Mouse (Mus musculus): ENCODE measurements around the gene Gm20458. TPM values are rescaled to one million over a fixed set of nuclear protein-coding genes. Genes with fewer than 3 reads are reported as not detected.

Gm20458 gene
- total RNA-seq, 2 experiments from 2014 or later, result 6.2 to 6.9 TPM

DNA sequence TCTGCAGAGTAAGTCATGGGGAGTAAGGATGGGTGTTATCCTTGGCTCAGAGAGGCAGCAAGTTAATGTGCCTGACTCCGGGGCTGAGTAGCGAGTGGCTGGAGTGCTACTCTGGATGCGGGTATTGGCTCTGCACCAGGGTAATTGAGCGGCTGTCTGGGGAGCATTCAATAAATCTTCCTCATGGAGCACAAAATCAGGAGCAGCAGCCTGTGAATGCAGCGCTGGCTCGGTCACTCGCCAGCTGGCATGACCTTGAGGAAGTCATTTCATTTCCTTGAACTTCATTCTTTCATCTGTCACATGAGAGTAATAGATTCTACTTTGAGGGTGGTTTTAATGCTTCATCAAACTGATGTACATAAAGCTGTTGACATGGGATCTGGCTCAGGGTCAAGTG lies 39.7 kb downstream of the Gm20458 start:
- TF ChIP-seq CTCF (conservative IDR thresholded peaks at IDR 0.05), result no peak
- DNase-seq (ENCODE audit: low spot score in 2 of 2), result no peak
- H3K27ac ChIP-seq, result no peak overlapping the region

DNA sequence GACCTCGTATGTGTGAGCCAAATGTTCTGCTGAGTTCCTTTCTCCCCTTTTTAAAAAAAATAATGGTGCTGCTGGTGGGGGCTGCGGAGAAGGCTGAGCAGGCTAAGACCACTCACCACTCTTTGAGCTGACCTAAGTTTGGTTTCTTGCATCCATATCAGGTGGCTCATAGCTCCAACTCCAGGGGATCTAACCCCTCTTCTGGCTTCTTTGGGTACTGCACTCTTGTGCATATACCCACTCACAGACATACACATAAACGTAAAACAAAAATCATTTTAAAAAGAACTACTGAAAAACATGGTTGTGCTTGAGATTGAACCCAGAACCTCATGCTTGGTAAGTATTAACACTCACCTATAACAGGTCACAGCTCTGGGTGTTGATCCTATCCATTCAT lies 44.2 kb downstream of the Gm20458 start:
- Histone ChIP-seq H3K4me3 (no peak overlapping the region), H3K27ac (no peak overlapping the region)
- DNase-seq (ENCODE audit: low spot score in 2 of 2), result no peak
- TF ChIP-seq CTCF (conservative IDR thresholded peaks at IDR 0.05), result peak; percentile 48

More for the DNA sequence above, 39.7 kb downstream of the Gm20458 start:
- no peak overlapping the region for H3K4me3 ChIP-seq

DNA sequence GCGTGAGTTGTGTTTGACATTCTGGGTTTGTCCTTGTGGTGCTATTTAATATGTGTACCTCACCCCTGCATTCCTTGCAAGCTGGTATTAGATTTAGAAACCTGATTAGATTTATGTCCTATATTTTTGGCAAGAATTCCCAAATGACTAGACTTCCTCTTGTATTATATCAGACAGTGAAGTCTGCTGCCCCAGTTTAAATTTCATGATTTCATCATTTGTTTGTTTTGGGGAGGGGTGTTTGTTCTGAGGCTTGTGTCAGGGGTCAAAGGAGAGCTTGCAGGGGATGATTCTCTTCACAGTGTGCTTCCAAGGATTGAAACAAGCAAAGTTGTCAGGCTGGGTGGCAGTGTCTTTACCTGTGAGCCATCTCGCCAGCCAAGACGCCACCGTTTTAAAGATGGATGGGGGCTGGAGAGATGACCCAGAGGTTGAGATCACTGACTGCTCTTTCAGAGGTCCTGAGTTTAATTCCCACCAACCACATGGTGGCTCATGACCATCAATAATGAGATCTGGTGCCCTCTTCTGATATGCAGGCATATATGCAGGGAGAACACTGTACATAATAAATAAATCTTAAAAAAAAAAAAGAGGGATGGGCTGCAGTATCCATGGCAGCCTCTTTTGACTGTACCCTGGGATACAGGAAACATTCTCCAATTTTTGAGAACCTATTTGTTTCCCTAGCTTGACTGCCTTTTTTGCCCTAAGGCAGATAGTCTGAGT lies 45.0 kb downstream of the Gm20458 start:
- H3K27ac ChIP-seq, result no peak overlapping the region
- no peak overlapping the region for H3K4me3 ChIP-seq
- peak; percentile 55 for TF ChIP-seq CTCF (conservative IDR thresholded peaks at IDR 0.05)
- DNase-seq (ENCODE audit: low spot score in 2 of 2), result no peak

- DNase-seq (ENCODE audit: low spot score in 2 of 2), result no peak
- Histone ChIP-seq H3K27ac (no peak overlapping the region), H3K4me3 (no peak overlapping the region)
- TF ChIP-seq CTCF (conservative IDR thresholded peaks at IDR 0.05), result no peak
Observed at GRCm38 (mm10) chr2:164507811-164508210, 47.0 kb downstream of the Gm20458 start.

DNA sequence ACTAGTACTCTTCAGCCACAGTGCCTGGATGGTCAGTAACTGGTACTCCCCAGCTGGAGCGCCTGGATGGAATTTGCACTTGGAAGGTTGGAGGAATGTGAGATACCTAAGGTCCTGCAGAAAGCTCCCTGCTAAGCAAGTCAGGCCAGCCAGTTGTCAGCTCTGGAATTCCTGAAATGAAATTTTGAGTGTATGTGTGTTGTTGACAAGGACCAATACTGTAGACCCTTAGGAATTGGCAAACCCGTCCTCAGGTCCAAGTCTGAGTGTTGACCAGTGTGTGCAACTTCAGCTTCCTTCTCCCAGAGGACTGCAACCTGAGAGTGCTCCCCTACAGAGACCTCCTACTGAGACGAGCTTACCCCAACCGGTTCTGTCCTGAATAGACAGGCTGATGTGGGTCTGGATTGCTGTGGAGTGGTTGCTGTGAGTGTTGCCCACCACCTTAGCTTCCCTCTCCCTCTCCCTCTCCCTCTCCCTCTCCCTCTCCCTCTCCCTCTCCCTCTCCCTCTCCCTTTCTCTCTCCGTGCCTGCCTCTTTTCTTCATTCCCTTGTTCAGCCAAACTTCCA lies 49.9 kb downstream of the Gm20458 start:
- Histone ChIP-seq H3K4me3 (no peak overlapping the region), H3K27ac (no peak overlapping the region)
- DNase-seq (ENCODE audit: low spot score in 2 of 2), result no peak
- no peak for TF ChIP-seq CTCF (conservative IDR thresholded peaks at IDR 0.05)

GRCm38 (mm10) chr2:164512121-164512909 lies 51.5 kb downstream of the Gm20458 start:
- Histone ChIP-seq H3K4me3 (no peak overlapping the region), H3K27ac (no peak overlapping the region)
- no peak for TF ChIP-seq CTCF (conservative IDR thresholded peaks at IDR 0.05)
- no peak for DNase-seq (ENCODE audit: low spot score in 2 of 2)

GRCm38 (mm10) chr2:164513389-164513788 lies 52.6 kb downstream of the Gm20458 start:
- no peak for TF ChIP-seq CTCF (conservative IDR thresholded peaks at IDR 0.05)
- Histone ChIP-seq H3K27ac (no peak overlapping the region), H3K4me3 (no peak overlapping the region)
- no peak for DNase-seq (ENCODE audit: low spot score in 2 of 2)

GRCm38 (mm10) chr2:164514916-164515315 lies 54.1 kb downstream of the Gm20458 start:
- DNase-seq (ENCODE audit: low spot score in 2 of 2), result no peak
- no peak for TF ChIP-seq CTCF (conservative IDR thresholded peaks at IDR 0.05)
- H3K4me3 ChIP-seq, result no peak overlapping the region
- H3K27ac ChIP-seq, result no peak overlapping the region

- Histone ChIP-seq H3K27ac (peak overlapping the region; percentile 39; the same call in 1 of the 2 replicates), H3K4me3 (no peak overlapping the region)
- no peak for TF ChIP-seq CTCF (conservative IDR thresholded peaks at IDR 0.05)
- DNase-seq (ENCODE audit: low spot score in 2 of 2), result no peak
Observed at GRCm38 (mm10) chr2:164515897-164516296, 55.1 kb downstream of the Gm20458 start.

GRCm38 (mm10) chr2:164516592-164516991 lies 55.8 kb downstream of the Gm20458 start:
- DNase-seq (ENCODE audit: low spot score in 2 of 2), result no peak
- H3K27ac ChIP-seq, result peak overlapping the region; percentile 39; the same call in 1 of the 2 replicates
- no peak overlapping the region for H3K4me3 ChIP-seq
- TF ChIP-seq CTCF (conservative IDR thresholded peaks at IDR 0.05), result no peak

DNA sequence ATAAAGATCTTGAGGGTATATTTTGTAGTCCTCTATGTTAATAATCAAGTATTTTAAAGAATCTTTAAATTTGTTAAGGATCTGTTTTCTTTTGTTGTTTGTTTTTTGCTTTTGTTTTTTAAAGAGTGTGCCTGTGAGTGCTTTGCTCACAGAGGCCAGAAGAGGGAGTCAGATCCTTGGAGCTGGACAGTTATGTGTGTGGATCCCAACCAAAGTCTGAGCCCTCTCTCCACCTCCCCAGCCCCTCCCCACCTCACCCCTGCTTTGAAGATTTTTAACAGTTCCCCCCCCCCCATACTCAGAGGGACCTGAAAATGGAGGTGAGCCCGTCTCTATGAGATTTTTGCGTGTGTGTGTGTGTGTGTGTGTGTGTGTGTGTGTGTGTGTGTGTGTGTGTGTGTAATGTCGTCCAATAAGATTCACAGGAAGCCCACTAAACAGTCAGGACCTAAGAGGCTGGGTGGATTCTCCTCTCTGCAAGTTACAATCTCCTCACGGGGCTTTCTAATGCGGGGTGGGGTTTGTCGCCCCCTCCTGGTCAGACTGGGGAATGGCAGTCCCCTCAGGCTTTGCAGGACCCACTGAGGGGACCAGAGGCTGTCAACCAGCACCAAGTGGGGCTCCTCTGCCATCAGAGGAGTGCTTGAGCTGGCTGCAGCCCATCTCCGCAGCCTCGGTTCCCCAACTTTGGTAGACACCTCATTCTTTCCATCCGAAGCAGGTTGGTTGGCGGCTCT lies 56.9 kb downstream of the Gm20458 start:
- peak; percentile 84 for TF ChIP-seq CTCF (conservative IDR thresholded peaks at IDR 0.05)
- DNase-seq (ENCODE audit: low spot score in 2 of 2), result peak in 1 of 2 experiments; percentile 57
- H3K4me3 ChIP-seq, result no peak overlapping the region
- H3K27ac ChIP-seq, result no peak overlapping the region; the same call in 1 of the 2 replicates

DNA sequence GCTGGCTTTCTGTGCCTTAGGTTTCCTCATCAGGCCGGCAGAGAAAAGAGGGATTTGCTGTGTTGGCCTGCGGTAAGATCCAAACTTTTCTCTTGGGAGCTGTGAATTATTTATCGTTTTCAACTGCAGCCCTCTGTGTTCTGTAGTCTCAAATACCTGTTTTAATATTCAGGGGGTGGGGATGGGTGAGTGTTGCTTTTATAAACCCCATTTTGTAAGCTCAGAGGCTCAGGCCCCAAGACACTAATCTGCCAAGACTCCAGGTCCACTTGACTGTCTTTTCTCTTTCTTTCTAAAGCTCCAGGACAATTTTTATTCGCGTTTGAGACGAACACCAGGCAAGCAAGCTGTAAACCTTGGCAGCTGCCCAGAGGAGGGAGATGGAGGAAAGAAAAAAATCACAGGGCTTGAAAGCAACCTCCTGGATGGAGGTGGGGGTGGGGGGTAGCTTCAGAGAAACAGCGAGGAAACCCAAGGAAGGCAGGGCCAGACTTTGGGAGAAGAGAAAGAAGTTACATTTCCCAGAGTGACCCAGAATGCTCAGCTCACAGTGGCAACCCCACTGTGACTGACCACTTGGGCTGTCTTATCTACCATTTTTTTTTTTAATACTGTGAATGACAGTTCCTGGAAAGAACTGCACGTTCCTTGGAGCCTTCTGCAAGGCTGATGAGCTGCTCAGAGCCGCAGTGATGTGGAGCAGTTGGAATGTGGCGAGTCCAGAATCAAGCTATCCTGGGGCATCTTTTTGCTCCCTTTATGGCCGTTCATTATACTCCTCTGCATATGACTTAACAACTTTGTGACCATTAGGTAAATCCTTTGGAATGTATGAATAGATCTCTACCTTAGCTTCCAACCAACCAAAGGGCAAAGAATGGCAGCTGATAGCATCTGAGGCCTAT lies 57.8 kb downstream of the Gm20458 start:
- TF ChIP-seq CTCF (conservative IDR thresholded peaks at IDR 0.05), result no peak
- Histone ChIP-seq H3K4me3 (no peak overlapping the region), H3K27ac (no peak overlapping the region; the same call in 1 of the 2 replicates)
- no peak for DNase-seq (ENCODE audit: low spot score in 2 of 2)

Measured in layer of hippocampus, adult 2 months (tissue).